Mouse (Mus musculus) erythroblast, embryonic 14.5 days (primary cell): ENCODE data around the gene Sebox.

Experiments
- GATA1 ChIP-seq: IDR thresholded peaks from 2 replicates; pipeline ENCODE4 v1.6.1; 2012; ENCODE audit warnings: low read length, inconsistent platforms, mixed read lengths
- TAL1 ChIP-seq: IDR thresholded peaks from 3 replicates; pipeline ENCODE4 v1.6.1; 2012; ENCODE audit warnings: low read length, inconsistent platforms, mixed read lengths

GRCm38 (mm10) chr11:78453675-78454074 is 49.6 kb upstream of the Sebox start:
- TF ChIP-seq TAL1 (no peak), GATA1 (no peak)
